Mouse (Mus musculus): Measurements from ENCODE around the gene E330021D16Rik. TPM values are rescaled to one million over a fixed set of nuclear protein-coding genes. Genes with fewer than 3 reads are reported as not detected.

E330021D16Rik gene
- polyA plus RNA-seq (2012; rRNA removed) = 0.08 TPM in 1 of 2 replicates, not detected in the other
- polyA plus RNA-seq (2014; fragmentation: Nextera tagmentation; extraction: Ambion mirVana) = not detected in 2 replicates

DNA sequence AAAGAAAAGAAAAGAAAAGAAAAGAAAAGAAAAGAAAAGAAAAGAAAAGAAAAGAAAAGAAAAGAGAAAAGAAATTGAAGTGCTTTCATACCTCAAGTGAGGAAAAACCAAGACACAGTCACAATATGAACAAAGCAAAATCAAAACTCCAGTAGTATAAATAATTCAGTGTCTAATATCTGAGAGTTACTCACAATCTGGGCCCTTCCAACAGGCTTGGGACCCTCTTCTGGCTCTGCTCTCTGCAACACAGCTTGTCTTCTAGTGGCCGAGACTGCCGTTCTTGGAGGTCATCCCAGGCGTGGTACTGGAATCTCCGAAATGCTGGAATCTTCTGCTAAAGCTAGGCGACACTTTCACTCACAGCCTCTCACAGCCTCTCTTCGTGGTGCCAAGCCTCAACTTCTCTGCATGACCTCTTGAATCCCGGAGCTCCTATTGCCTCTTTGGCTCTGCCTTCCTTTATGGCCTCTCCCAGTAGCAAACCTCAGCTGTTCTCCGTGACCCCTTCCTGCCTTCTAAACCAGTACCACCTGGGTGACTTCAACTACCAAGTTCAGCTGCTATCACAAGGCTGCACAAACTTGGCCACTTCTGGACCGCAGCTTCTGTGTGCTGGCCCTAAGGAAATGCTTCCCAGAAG lies at the start of gene E330021D16Rik:
E330021D16Rik (minus strand) TSS at position 437 of the 643 bp plus-strand sequence.
- Histone ChIP-seq H3K9me3 (ENCODE audit: control insufficient read depth, low read length) (no peaks in the 10 kb centered on the region), H3K4me3 (replicated peaks; ENCODE audit: low read length) (no peak within 1 kb of the TSS), H3K27ac (replicated peaks; ENCODE audit: low read depth, low read length) (no peak within 1 kb of the TSS), H3K9ac (ENCODE audit: low read depth, low read length, severe bottlenecking) (no peak within 1 kb of the TSS), H3K27me3 (ENCODE audit: control insufficient read depth, insufficient read depth, low read length) (no peaks in the 10 kb centered on the region), H3K4me2 (replicated peaks; ENCODE audit: low read depth, low read length, severe bottlenecking) (no peak within 1 kb of the TSS), H3K4me1 (ENCODE audit: control insufficient read depth, insufficient read depth, low read length) (no peaks in the 10 kb centered on the region), H3K36me3 (ENCODE audit: control insufficient read depth, insufficient read depth, low read length) (no peaks in the 10 kb centered on the region)
- no peak for ATAC-seq (ENCODE audit: low FRiP score, low read depth)
- DNase-seq (ENCODE audit: low spot score) = no peak
- TF ChIP-seq POLR2A (IDR thresholded peaks at IDR 0.05; ENCODE audit: borderline replicate concordance, extremely low read depth, insufficient read depth, insufficient read length) = no peak
- 78% methylated on average over 9 of the region's 9 CpGs for WGBS

DNA sequence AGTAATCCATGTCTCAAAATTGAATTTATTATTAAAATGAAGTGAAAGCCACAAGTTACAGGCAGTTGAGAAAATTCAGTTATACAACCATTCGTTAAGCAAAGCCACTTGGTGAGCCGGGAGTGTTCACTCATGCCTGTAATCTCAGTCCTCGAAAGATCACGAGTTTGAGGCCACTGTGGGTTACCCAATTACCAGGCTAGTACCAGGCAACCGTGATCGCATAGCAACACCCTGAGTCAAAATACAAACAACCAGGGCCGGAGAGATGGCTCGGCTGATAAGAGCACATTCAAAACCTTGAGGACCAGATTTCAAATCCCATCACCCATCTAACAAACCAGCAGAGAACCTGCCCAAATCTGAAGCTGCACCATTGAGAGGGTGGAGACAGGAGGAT lies 49.7 kb upstream of the E330021D16Rik start:
- ATAC-seq (ENCODE audit: low FRiP score, low read depth) = no peak
- Histone ChIP-seq H3K4me3 (replicated peaks; ENCODE audit: low read length) (no peak overlapping the region), H3K9me3 (ENCODE audit: control insufficient read depth, low read length) (no peaks in the 10 kb centered on the region), H3K4me1 (ENCODE audit: control insufficient read depth, insufficient read depth, low read length) (peaks cover 16% of the 10 kb centered on the region), H3K36me3 (ENCODE audit: control insufficient read depth, insufficient read depth, low read length) (no peaks in the 10 kb centered on the region), H3K27me3 (ENCODE audit: control insufficient read depth, insufficient read depth, low read length) (no peaks in the 10 kb centered on the region), H3K9ac (ENCODE audit: low read depth, low read length, severe bottlenecking) (no peak overlapping the region), H3K27ac (replicated peaks; ENCODE audit: low read depth, low read length) (no peak overlapping the region), H3K4me2 (replicated peaks; ENCODE audit: low read depth, low read length, severe bottlenecking) (no peak overlapping the region)
- DNase-seq (ENCODE audit: low spot score) = no peak
- 85% methylated on average over 8 of the region's 8 CpGs for WGBS
- no peak for TF ChIP-seq POLR2A (IDR thresholded peaks at IDR 0.05; ENCODE audit: borderline replicate concordance, extremely low read depth, insufficient read depth, insufficient read length)

DNA sequence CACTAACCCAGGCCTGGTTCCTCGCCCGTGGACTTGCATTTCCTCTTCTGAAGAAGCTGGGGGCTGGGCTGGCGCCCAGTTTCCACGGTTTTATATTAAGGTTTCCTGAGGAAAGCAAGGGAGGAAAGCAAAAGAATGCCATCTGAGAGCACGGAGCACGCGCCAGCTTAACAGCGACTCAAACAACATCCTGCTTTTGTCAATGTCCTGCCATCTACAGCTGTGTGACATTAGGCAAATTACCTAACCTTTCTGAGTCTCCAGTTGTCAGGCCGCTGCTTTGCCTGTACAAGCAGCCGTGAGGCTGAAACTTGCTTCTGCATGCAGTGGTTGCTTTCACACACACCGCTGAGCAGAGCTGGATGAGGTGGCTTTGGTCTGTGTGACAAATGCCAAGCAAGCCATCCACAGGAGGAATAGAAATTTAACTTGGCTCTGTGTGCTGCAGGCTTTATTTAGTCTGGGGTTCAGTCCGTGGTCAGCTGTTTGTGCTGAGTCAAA lies 48.8 kb upstream of the E330021D16Rik start:
- H3K4me1 ChIP-seq (ENCODE audit: control insufficient read depth, insufficient read depth, low read length) = peaks cover 13% of the 10 kb centered on the region
- H3K27me3 ChIP-seq (ENCODE audit: control insufficient read depth, insufficient read depth, low read length) = no peaks in the 10 kb centered on the region
- no peak overlapping the region for H3K9ac ChIP-seq (ENCODE audit: low read depth, low read length, severe bottlenecking)
- no peaks in the 10 kb centered on the region for H3K9me3 ChIP-seq (ENCODE audit: control insufficient read depth, low read length)
- no peak overlapping the region for H3K27ac ChIP-seq (replicated peaks; ENCODE audit: low read depth, low read length)
- TF ChIP-seq POLR2A (IDR thresholded peaks at IDR 0.05; ENCODE audit: borderline replicate concordance, extremely low read depth, insufficient read depth, insufficient read length) = no peak
- no peak overlapping the region for H3K4me2 ChIP-seq (replicated peaks; ENCODE audit: low read depth, low read length, severe bottlenecking)
- H3K4me3 ChIP-seq (replicated peaks; ENCODE audit: low read length) = no peak overlapping the region
- ATAC-seq (ENCODE audit: low FRiP score, low read depth) (no peak), DNase-seq (ENCODE audit: low spot score) (no peak)
- WGBS = 64% methylated on average over 12 of the region's 12 CpGs
- no peaks in the 10 kb centered on the region for H3K36me3 ChIP-seq (ENCODE audit: control insufficient read depth, insufficient read depth, low read length)

DNA sequence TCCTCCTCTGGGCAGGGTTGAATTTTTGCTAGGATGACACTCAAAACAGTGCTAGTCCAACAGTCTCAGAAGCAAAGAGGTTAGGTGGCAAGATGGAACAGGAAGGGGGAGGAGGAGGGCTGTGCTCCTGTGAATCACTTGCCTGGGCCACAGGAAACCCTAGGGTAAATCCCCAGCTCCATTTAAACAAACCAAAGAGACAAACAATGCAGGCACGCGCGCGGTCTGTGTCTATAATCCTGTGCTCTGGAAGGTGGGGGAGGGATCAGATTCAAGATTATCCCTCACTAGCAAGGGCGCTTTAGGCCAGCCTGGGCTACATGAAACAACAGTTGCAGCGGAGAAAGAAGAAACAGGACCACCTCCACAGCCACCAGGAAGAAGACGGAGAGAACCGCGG lies 48.1 kb upstream of the E330021D16Rik start:
- no peak for TF ChIP-seq POLR2A (IDR thresholded peaks at IDR 0.05; ENCODE audit: borderline replicate concordance, extremely low read depth, insufficient read depth, insufficient read length)
- Histone ChIP-seq H3K9ac (ENCODE audit: low read depth, low read length, severe bottlenecking) (no peak overlapping the region), H3K9me3 (ENCODE audit: control insufficient read depth, low read length) (no peaks in the 10 kb centered on the region), H3K27ac (replicated peaks; ENCODE audit: low read depth, low read length) (no peak overlapping the region), H3K4me1 (ENCODE audit: control insufficient read depth, insufficient read depth, low read length) (peaks cover 9% of the 10 kb centered on the region), H3K4me2 (replicated peaks; ENCODE audit: low read depth, low read length, severe bottlenecking) (no peak overlapping the region), H3K27me3 (ENCODE audit: control insufficient read depth, insufficient read depth, low read length) (no peaks in the 10 kb centered on the region), H3K4me3 (replicated peaks; ENCODE audit: low read length) (no peak overlapping the region), H3K36me3 (ENCODE audit: control insufficient read depth, insufficient read depth, low read length) (no peaks in the 10 kb centered on the region)
- no peak for ATAC-seq (ENCODE audit: low FRiP score, low read depth)
- WGBS = 87% methylated on average over 9 of the region's 9 CpGs
- DNase-seq (ENCODE audit: low spot score) = no peak

DNA sequence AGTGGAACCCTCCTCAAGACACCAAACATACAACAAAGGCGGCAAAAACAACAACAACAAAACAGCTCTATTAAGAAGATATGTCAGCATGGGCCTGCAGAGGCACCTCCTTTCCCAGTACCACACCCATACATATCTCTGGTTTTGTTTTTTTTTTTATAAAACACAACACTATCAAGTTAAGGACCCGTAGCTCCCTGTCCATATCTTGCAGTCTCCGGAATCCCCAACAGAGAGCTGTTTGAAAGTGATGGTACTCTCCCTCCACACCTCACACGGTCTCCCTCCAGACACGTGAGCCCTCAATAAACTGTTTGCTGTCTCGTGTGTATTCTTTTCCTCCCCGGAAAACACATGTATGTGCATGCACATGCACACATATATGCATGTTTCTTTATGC lies 43.8 kb upstream of the E330021D16Rik start:
- 88% methylated on average over 7 of the region's 7 CpGs for WGBS
- DNase-seq (ENCODE audit: low spot score) (no peak), ATAC-seq (ENCODE audit: low FRiP score, low read depth) (no peak)
- H3K4me3 ChIP-seq (replicated peaks; ENCODE audit: low read length) = no peak overlapping the region
- H3K4me2 ChIP-seq (replicated peaks; ENCODE audit: low read depth, low read length, severe bottlenecking) = no peak overlapping the region
- H3K36me3 ChIP-seq (ENCODE audit: control insufficient read depth, insufficient read depth, low read length) = no peaks in the 10 kb centered on the region
- no peak overlapping the region for H3K27ac ChIP-seq (replicated peaks; ENCODE audit: low read depth, low read length)
- no peaks in the 10 kb centered on the region for H3K4me1 ChIP-seq (ENCODE audit: control insufficient read depth, insufficient read depth, low read length)
- H3K27me3 ChIP-seq (ENCODE audit: control insufficient read depth, insufficient read depth, low read length) = no peaks in the 10 kb centered on the region
- TF ChIP-seq POLR2A (IDR thresholded peaks at IDR 0.05; ENCODE audit: borderline replicate concordance, extremely low read depth, insufficient read depth, insufficient read length) = no peak
- no peaks in the 10 kb centered on the region for H3K9me3 ChIP-seq (ENCODE audit: control insufficient read depth, low read length)
- no peak overlapping the region for H3K9ac ChIP-seq (ENCODE audit: low read depth, low read length, severe bottlenecking)

Measured in limb, embryonic 14.5 days (tissue).